Mouse (Mus musculus): ENCODE measurements at regions not wholly inside any gene's neighbourhood (a gene's known extent, or its start where the extent isn't known, plus 50 kb on each side); places are given as distances from the start of the nearest gene placed in this dataset.

- TF ChIP-seq CTCF (IDR thresholded peaks at IDR 0.05; ENCODE audit: low read depth) (no peak), EP300 (IDR thresholded peaks at IDR 0.05; ENCODE audit: low read depth) (no peak)
Measured at GRCm38 (mm10) chr8:78154873-78155272, 58.2 kb upstream of the Ttc29 start.
